Mouse (Mus musculus): Measurements from ENCODE around the gene Gm21789.
"Not testable (repeated sequence)": the region's sequence is repeated elsewhere in the genome, so short reads cannot be mapped to it uniquely, and the experiment has no call there.

The Gm21789 gene

GRCm38 (mm10) chrX:32941468-32941867, at the start of gene Gm21789:
Gm21789 (plus strand) TSS chrX:32941768.
- DNase-seq (ENCODE audit: low spot score in 2 of 2) = not testable (repeated sequence)

- DNase-seq (ENCODE audit: low spot score in 2 of 2) = not testable (repeated sequence)
These were observed 47.2 kb upstream of the Gm21789 start, which contains the start of gene Btbd35f30 for GRCm38 (mm10) chrX:32894325-32894724. Btbd35f30 (plus strand) TSS chrX:32894625.

GRCm38 (mm10) chrX:32973597-32973996, 32.0 kb downstream of the Gm21789 start, which contains the start of gene Btbd35f5:
Btbd35f5 (plus strand) TSS chrX:32973897.
- DNase-seq (ENCODE audit: low spot score in 2 of 2) = not testable (repeated sequence)

Measured in natural killer cell, adult 2 months (primary cell).